Mouse (Mus musculus) inflammation-experienced regulatory T-cells, adult 6 months (primary cell): ENCODE results near the gene Gngt2. TPM values are rescaled to one million over a fixed set of nuclear protein-coding genes. Genes with fewer than 3 reads are reported as not detected.

Experiments used
- ATAC-seq: one replicate; pipeline ENCODE4 v1.8.0; 2017
- polyA plus RNA-seq, 3 experiments: library from polyadenylated mRNA; unstranded; fragments of 100-300 nt; shearing (Covaris generic); gene quantifications; one replicate each; pipeline ENCODE4 v1.2.1; 2017

Gngt2 gene
- polyA plus RNA-seq, result 10 to 100 TPM; 35.4 to 54.7 (median 53.1) TPM

GRCm38 (mm10) chr11:95837059-95837458 lies at the start of gene Gngt2:
TSS of gene Gngt2 (plus strand) at chr11:95837216.
- no peak for ATAC-seq

- ATAC-seq, result no peak
Observed at GRCm38 (mm10) chr11:95789451-95789891, 47.5 kb upstream of the Gngt2 start.

- no peak for ATAC-seq
Observed at GRCm38 (mm10) chr11:95791787-95792186, 45.2 kb upstream of the Gngt2 start.

GRCm38 (mm10) chr11:95792950-95793509 lies 44.0 kb upstream of the Gngt2 start:
- ATAC-seq, result no peak

GRCm38 (mm10) chr11:95794201-95794600 lies 42.8 kb upstream of the Gngt2 start:
- no peak for ATAC-seq

- ATAC-seq, result no peak
Observed at GRCm38 (mm10) chr11:95795582-95795981, 41.4 kb upstream of the Gngt2 start.

- ATAC-seq, result peak; percentile 96
Observed at GRCm38 (mm10) chr11:95805010-95805409, 32.0 kb upstream of the Gngt2 start.

- ATAC-seq, result no peak
Observed at GRCm38 (mm10) chr11:95805527-95805926, 31.5 kb upstream of the Gngt2 start.

- no peak for ATAC-seq
Observed at GRCm38 (mm10) chr11:95807884-95808283, 29.1 kb upstream of the Gngt2 start.

GRCm38 (mm10) chr11:95808448-95809011 lies 28.5 kb upstream of the Gngt2 start:
- no peak for ATAC-seq

GRCm38 (mm10) chr11:95809603-95810002 lies 27.4 kb upstream of the Gngt2 start:
- no peak for ATAC-seq

GRCm38 (mm10) chr11:95810828-95811227 lies 26.2 kb upstream of the Gngt2 start:
- no peak for ATAC-seq

- no peak for ATAC-seq
Observed at GRCm38 (mm10) chr11:95811741-95812140, 25.3 kb upstream of the Gngt2 start.

GRCm38 (mm10) chr11:95812224-95812623 lies 24.8 kb upstream of the Gngt2 start:
- ATAC-seq, result no peak

GRCm38 (mm10) chr11:95814101-95814500 lies 22.9 kb upstream of the Gngt2 start:
- ATAC-seq, result no peak

GRCm38 (mm10) chr11:95814857-95815256 lies 22.2 kb upstream of the Gngt2 start:
- ATAC-seq, result no peak

GRCm38 (mm10) chr11:95815412-95815811 lies 21.6 kb upstream of the Gngt2 start:
- ATAC-seq, result no peak

GRCm38 (mm10) chr11:95819138-95819537 lies 17.9 kb upstream of the Gngt2 start:
- no peak for ATAC-seq

GRCm38 (mm10) chr11:95821511-95821910 lies 15.5 kb upstream of the Gngt2 start:
- ATAC-seq, result no peak

GRCm38 (mm10) chr11:95822437-95822836 lies 14.6 kb upstream of the Gngt2 start:
- ATAC-seq, result no peak

GRCm38 (mm10) chr11:95824071-95824876 lies 12.7 kb upstream of the Gngt2 start, which contains the start of gene Phospho1:
TSS of gene Phospho1 (plus strand) at chr11:95824499.
- peak; percentile 92 for ATAC-seq

- ATAC-seq, result no peak
Observed at GRCm38 (mm10) chr11:95824877-95825243, 12.2 kb upstream of the Gngt2 start.

- no peak for ATAC-seq
Observed at GRCm38 (mm10) chr11:95825625-95826024, 11.4 kb upstream of the Gngt2 start.
